Mouse (Mus musculus) macrophage (primary cell): Measurements from ENCODE around the gene Gimap7. TPM values are rescaled to one million over a fixed set of nuclear protein-coding genes. Genes with fewer than 3 reads are reported as not detected.
"Not testable (repeated sequence)": the region's sequence is repeated elsewhere in the genome, so short reads cannot be mapped to it uniquely, and the experiment has no call there.

Experiments used
- H3K27ac ChIP-seq: fragments of 350-480 bp; formaldehyde crosslinking; 2 replicates; pipeline ENCODE4 v1.9.0; 2021
- H3K36me3 ChIP-seq: fragments of 350-480 bp; formaldehyde crosslinking; 2 replicates; pipeline ENCODE4 v1.9.0; 2021; ENCODE audit errors: inconsistent target
- H3K4me3 ChIP-seq: fragments of 350-480 bp; formaldehyde crosslinking; 2 replicates; pipeline ENCODE4 v1.9.0; 2021; ENCODE audit errors: inconsistent target
- H3K79me2 ChIP-seq: fragments of 350-480 bp; formaldehyde crosslinking; 2 replicates; pipeline ENCODE4 v1.9.0; 2021; ENCODE audit errors: inconsistent target
- WGBS: methylation state at CpG from one replicate; pipeline ENCODE4 v1.1.7; 2026; ENCODE audit warnings: inconsistent platforms; ENCODE audit not compliant: missing documents; 5-methylcytosine and 5-hydroxymethylcytosine counted together
- polyA plus RNA-seq: library from polyadenylated mRNA; stranded (reverse); fragments of 250-400 nt; gene quantifications from 3 replicates; pipeline ENCODE4 v1.2.4, GENCODE M21; 2018; ENCODE audit warnings: inconsistent platforms
- total RNA-seq, 78 experiments: library from RNA; depleted of rRNA; stranded (reverse); fragments of 250-400 nt; gene quantifications; 1 replicate in 9 of 78; 2 replicates in 24 of 78; 3 replicates in 43 of 78; 4 replicates in 2 of 78; pipeline ENCODE4 v1.2.4; 2018; ENCODE audit warnings: inconsistent platforms in 56 of 78

Gimap7 gene
- not detected for total RNA-seq (2018; cell fraction: chromatin; rRNA removed)
- total RNA-seq (2018; cell fraction: cytosol; rRNA removed), result under 1 TPM in 2 of 26 experiments, not detected in 24; 0.10 to 0.18 TPM
- total RNA-seq (2018; cell fraction: nucleus; rRNA removed), result not detected
- polyA plus RNA-seq, result 0.37 TPM in 1 of 3 replicates, not detected in the others

GRCm38 (mm10) chr6:48718455-48718854, at the start of gene Gimap7, which contains the start of gene Gm28053:
Gimap7 (plus strand) TSS chr6:48718621.
Gm28053 (plus strand) TSS chr6:48718607.
- WGBS, result 14% methylated on average over 2 of the region's 2 CpGs
- H3K4me3 ChIP-seq, result no peak within 1 kb of the TSS

DNA sequence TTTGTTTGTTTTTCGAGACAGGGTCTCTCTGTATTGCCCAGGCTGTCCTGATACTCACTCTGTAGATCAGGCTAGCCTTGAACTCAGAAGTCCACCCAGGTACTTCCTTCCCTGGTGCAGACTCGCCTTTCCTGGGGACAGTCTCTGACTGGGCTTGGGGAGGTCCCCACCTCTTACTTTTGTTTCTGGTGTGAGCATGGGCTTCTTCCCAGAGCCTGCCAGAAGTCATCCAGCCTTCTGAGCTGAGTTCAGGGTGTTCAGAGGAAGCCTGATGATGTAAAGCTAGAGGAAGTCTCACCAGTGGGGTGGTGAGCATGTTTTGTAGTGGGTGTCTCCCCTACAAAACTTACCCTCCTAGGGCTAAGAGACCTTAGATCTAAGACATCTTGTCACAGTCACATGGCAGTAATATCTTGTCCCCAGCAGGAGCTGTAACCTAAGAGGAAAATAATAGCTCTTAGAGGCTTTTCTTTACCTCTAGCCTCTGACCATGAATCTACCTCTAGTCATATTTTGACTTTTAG, 48.9 kb upstream of the Gimap7 start:
- Histone ChIP-seq H3K27ac (no peak overlapping the region), H3K36me3 (no peaks in the 10 kb centered on the region), H3K79me2 (no peaks in the 10 kb centered on the region), H3K4me3 (no peak overlapping the region)
- 86% methylated on average over 2 of the region's 2 CpGs for WGBS

More at GRCm38 (mm10) chr6:48718455-48718854, at the start of gene Gimap7, which contains the start of gene Gm28053:
- no peak within 1 kb of the TSS for H3K27ac ChIP-seq
- H3K79me2 ChIP-seq, result no peaks in the 10 kb centered on the region
- no peaks in the 10 kb centered on the region for H3K36me3 ChIP-seq

- no peaks in the 10 kb centered on the region for H3K79me2 ChIP-seq
- no peak overlapping the region for H3K4me3 ChIP-seq
- 88% methylated on average over 8 of the region's 9 CpGs for WGBS
- no peaks in the 10 kb centered on the region for H3K36me3 ChIP-seq
- no peak overlapping the region for H3K27ac ChIP-seq
Observed at GRCm38 (mm10) chr6:48674291-48675058, 43.9 kb upstream of the Gimap7 start.

GRCm38 (mm10) chr6:48675400-48675930, 43.0 kb upstream of the Gimap7 start:
- no peaks in the 10 kb centered on the region for H3K79me2 ChIP-seq
- WGBS, result 35% methylated on average over 9 of the region's 10 CpGs
- H3K4me3 ChIP-seq, result no peak overlapping the region
- H3K36me3 ChIP-seq, result no peaks in the 10 kb centered on the region
- no peak overlapping the region for H3K27ac ChIP-seq

DNA sequence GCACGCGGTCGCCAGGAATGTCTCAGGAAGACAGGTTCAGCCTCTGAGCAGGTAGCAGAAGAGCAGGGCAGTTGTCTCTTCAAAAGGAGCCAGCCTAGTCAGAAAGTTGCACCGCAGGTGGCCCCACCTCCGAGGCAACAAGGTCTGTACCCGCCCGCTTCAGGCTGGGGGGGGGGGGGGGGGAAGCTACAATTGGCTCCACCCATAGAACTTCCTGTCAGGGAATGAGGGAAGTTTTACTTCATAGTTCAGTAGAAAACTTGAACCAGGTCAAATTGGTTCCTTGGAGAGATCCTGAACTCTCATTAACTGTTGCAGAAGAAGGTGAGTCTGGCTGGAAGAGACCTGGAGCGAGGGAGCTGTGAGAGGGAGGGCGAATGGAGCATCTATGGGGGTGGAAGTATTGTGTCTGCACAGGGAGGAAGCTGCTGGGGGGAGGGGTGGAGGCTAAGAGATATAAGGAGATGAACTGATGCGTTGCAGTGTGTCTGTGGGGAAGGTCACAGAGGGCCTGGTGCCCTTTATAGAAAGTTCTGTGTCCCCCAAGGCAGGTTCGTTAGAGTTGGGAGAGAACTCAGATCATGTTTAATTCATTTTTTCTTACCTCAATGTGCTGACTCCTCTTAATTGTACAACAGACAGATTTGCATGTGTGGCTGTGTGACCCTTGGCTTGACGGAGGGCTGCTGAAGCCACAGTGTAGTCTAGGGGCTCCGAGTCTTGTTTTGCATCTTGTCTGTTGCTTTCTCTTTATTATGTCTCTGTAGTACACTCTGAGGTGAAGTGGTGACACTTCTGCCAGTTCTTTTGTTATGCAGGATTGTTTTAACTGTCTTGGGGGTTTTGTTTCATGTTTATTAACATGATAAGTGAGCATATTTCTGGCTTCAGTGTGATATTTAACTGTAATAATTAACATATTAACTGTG, 42.2 kb upstream of the Gimap7 start, which contains the start of gene Gimap9:
Gene Gimap9, plus strand, starts transcription at position 199 of the 929 bp plus-strand sequence.
- 13% methylated on average over 13 of the region's 13 CpGs for WGBS
- no peaks in the 10 kb centered on the region for H3K36me3 ChIP-seq
- no peak within 1 kb of the TSS for H3K4me3 ChIP-seq
- no peaks in the 10 kb centered on the region for H3K79me2 ChIP-seq
- H3K27ac ChIP-seq, result no peak within 1 kb of the TSS

DNA sequence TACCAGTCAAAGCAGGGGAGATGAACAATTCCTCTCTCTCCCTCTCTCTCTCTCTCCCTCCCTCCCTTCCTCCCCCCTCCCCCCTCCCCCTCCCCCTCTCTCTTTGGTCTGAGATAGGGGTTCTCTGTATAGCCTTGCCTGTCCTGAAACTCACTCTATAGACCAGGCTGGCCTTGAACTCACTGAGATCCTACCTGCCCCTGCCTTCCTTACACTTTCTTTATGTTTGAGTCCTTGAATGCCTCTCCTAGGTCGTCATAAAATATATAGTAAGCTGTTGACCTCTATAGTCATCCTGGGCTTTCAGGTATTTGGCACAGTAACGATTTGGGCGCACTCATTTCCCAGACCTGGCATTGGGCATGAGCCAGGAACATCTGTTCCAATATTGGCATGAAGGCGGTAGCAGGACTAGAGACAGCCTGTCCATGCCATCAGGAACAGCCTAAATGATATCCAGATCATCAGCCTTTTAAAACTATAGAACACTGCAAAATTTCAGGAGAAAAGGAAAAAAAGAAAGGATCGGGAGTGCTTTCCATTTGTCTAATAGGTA, 41.5 kb upstream of the Gimap7 start:
- Histone ChIP-seq H3K36me3 (no peaks in the 10 kb centered on the region), H3K4me3 (no peak overlapping the region), H3K79me2 (no peaks in the 10 kb centered on the region), H3K27ac (no peak overlapping the region)
- WGBS, result 72% methylated on average over 5 of the region's 5 CpGs

GRCm38 (mm10) chr6:48677492-48678345, 40.7 kb upstream of the Gimap7 start:
- no peak overlapping the region for H3K4me3 ChIP-seq
- WGBS, result 84% methylated on average over 15 of the region's 17 CpGs
- no peaks in the 10 kb centered on the region for H3K79me2 ChIP-seq
- H3K27ac ChIP-seq, result no peak overlapping the region
- no peaks in the 10 kb centered on the region for H3K36me3 ChIP-seq

DNA sequence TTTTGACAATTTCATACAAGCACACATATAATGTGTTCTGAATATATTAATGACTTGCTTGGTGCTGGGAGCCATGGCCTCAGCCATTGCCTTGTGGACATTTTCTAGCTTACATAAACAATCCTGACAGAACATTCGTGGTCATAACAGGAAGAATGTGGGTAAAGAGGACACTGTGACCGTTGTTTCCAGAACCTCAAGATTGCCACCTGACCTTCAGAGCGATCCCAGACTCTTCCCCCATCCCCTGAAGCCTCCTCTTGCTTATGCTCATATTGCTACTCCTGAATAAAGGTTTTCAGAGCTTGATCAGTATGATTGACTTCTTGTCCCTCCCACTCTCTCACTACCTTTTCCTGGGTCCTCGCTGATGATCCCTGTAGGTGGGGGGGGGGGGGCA, 40.0 kb upstream of the Gimap7 start:
- 11% methylated on average over 3 of the region's 4 CpGs for WGBS
- Histone ChIP-seq H3K79me2 (no peaks in the 10 kb centered on the region), H3K27ac (no peak overlapping the region), H3K4me3 (no peak overlapping the region), H3K36me3 (no peaks in the 10 kb centered on the region)

GRCm38 (mm10) chr6:48679701-48680100, 38.7 kb upstream of the Gimap7 start:
- Histone ChIP-seq H3K27ac (no peak overlapping the region), H3K79me2 (no peaks in the 10 kb centered on the region), H3K36me3 (no peaks in the 10 kb centered on the region), H3K4me3 (no peak overlapping the region)
- 87% methylated on average over 6 of the region's 6 CpGs for whole genome bisulfite sequencing

DNA sequence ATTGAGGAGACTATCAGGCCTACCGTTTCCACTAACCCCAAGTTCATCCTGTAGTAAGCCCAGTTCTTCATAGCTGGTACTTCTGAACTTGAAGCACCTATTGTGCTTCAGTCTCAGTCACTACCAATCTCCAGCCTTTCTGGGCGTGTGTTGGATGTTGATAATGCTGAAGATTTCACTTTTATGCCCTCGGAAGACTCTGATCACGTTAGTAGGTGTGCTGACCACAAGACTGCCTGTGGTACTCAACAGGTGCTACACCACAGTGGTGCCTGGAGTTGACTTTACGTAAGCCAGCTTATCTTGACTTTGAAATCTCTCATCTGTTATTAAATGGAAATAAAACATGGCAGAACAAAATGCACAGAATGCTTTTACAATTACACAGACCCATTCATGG, 38.0 kb upstream of the Gimap7 start:
- Histone ChIP-seq H3K79me2 (no peaks in the 10 kb centered on the region), H3K27ac (no peak overlapping the region), H3K4me3 (no peak overlapping the region), H3K36me3 (no peaks in the 10 kb centered on the region)
- WGBS, result 85% methylated on average over 5 of the region's 5 CpGs

GRCm38 (mm10) chr6:48681472-48682090, 36.8 kb upstream of the Gimap7 start:
- H3K36me3 ChIP-seq, result no peaks in the 10 kb centered on the region
- H3K27ac ChIP-seq, result no peak overlapping the region
- no peaks in the 10 kb centered on the region for H3K79me2 ChIP-seq
- H3K4me3 ChIP-seq, result no peak overlapping the region
- WGBS, result 29% methylated on average over 3 of the region's 3 CpGs

GRCm38 (mm10) chr6:48682271-48682670, 36.1 kb upstream of the Gimap7 start:
- H3K4me3 ChIP-seq, result no peak overlapping the region
- no peak overlapping the region for H3K27ac ChIP-seq
- 76% methylated on average over 4 of the region's 4 CpGs for WGBS
- no peaks in the 10 kb centered on the region for H3K36me3 ChIP-seq
- no peaks in the 10 kb centered on the region for H3K79me2 ChIP-seq

DNA sequence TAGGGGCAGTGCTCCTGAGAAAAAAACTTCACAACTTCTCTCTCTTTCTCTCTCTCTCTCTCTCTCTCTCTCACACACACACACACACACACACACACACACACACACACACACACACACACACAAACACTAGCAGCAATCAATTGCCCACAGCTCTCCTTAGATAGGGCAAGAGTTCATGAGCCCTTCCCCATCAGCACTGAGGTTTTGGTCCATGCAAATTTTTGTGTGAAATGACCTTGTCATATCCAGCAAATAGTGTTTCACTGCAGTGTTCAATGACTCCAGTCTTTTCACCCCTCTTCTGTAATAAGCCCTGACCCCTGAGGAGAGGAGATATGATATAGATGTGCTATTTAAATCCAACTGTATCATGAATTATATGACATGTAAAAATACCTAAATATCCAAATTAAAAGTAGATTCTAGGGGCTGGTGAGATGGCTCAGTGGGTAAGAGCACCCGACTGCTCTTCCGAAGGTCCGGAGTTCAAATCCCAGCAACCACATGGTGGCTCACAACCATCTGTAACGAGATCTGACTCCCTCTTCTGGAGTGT, 35.1 kb upstream of the Gimap7 start:
- not testable (repeated sequence) for H3K27ac ChIP-seq, H3K36me3 ChIP-seq, H3K79me2 ChIP-seq, H3K4me3 ChIP-seq
- WGBS, result no CpG with 5 or more reads among the region's 4 CpGs
